Mouse (Mus musculus) T-helper 17 cell (primary cell): Measurements from ENCODE around the gene Foxp1.

Source experiments
- in situ Hi-C, 2 experiments: fragments of 300-600 bp; cut with MboI, MseI; formaldehyde crosslinking; loops; 1 replicate in 1 of 2; 2 replicates in 1 of 2; pipeline ENCODE4 v1.15.1; 2025; ENCODE audit warnings: high pct_unique_total_duplicates in 2 of 2

Gene Foxp1

DNA sequence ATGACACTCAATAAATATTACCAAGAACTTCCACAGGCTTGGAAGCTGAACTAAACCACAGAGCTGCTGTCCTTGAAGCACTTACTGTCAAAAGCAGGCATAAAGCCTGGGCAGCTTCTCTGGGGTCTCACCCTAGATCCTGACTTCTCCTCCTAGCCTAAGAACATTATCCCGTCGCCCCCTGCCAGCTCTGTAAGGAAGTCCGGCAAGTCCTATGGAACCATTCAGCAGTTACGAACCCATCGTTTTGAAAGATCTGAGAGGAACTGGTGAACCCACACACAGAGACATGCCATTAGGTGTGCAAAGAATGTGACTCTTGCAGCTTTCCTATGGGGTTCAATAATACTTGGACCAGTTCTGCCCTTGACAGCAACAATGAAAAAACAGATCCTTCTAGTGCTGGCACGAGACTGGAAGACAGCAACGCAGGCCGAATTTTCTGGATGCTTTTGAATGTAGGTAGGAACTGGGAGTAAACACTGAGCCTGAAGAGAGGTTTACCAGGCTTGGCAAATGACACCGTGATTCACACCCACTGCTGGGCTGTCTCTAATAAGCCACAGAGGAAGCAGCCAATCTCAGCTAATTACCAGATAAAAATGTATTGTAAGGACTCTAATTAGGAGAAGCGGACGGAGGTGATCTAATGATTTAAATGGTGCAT, 574.9 kb downstream of the Foxp1 start:
- in situ Hi-C loops: loop anchor here in 1 of 2 experiments (5.0 kb wide), 1 partner anchor 420 kb away; no protein-coding TSS in a partner anchor

DNA sequence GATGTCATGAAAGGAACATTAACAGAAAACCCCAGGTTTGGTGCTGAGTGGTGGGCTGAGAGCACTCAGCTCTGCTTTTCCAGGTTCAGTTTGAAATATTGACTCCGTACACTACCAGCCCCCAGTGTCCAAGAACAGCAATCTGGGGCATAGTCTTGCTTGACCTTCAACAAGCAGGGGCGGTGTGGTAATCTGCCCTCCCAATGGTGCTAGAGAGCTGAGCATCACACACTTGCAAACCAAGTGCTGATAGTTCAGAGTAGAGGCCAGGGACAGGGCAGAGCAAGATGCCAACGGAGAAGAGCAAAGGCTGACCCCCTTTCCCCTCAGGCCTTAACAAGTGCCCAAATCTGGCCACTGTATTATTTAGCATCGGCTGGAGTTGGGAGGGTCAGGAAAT, 575.8 kb downstream of the Foxp1 start:
- in situ Hi-C loops: loop anchor here in 1 of 2 experiments (5.0 kb wide), 1 partner anchor 419 kb away; no protein-coding TSS in a partner anchor

GRCm38 (mm10) chr6:98945496-98946412, 576.8 kb downstream of the Foxp1 start:
- in situ Hi-C loops: loop anchor here in 1 of 2 experiments (5.0 kb wide), 1 partner anchor 418 kb away; no protein-coding TSS in a partner anchor

DNA sequence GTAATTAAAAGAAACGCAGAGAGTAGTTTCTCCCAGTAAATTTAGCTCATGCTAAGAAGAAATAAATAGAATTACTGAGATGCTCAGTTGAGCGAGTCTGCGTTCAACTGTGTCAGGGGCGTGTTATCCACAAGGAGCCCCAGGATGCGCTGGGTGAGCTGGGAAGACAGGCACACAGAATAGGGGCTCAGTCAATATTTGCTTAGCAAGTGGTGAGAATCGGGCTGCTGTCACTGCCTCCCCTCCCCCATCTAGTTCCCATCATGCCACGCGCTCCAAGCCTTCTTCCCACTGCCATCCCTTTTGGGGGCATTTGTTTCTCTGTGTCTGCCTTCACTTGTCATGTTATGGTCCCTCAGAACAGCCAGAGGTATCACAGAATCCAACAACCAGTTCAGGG, 584.2 kb downstream of the Foxp1 start:
- in situ Hi-C loops: no loop called here

GRCm38 (mm10) chr6:98937513-98937912, 585.0 kb downstream of the Foxp1 start:
- in situ Hi-C loops: no loop called here

GRCm38 (mm10) chr6:98936377-98936776, 586.1 kb downstream of the Foxp1 start:
- in situ Hi-C loops: no loop called here

- in situ Hi-C loops: no loop called here
Measured at GRCm38 (mm10) chr6:98935169-98935568, 587.4 kb downstream of the Foxp1 start.

DNA sequence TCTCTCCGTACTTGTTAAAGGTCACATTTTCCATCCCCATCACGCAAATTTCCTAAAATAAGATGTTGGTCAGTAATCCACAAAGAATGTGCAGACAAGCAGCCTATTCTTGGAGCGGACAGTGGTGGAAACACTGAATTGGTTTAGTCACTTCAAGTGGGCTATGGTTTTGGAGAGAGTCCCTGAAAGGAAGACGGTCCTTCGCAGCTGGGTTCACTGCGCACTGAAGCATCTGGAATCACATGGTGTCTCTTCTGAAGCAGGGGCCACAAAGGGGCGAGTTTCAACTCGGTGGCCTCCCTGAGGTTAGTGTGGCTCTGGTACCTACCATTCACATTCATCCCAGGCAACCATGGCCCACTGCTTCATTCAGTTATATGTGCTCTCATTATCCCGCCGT, 588.1 kb downstream of the Foxp1 start:
- in situ Hi-C loops: loop anchor here in 1 of 2 experiments (5.0 kb wide), 1 partner anchor 407 kb away; no protein-coding TSS in a partner anchor

- in situ Hi-C loops: loop anchor here in 1 of 2 experiments (5.0 kb wide), 1 partner anchor 406 kb away; no protein-coding TSS in a partner anchor
Measured at GRCm38 (mm10) chr6:98933135-98933724, 589.3 kb downstream of the Foxp1 start.

GRCm38 (mm10) chr6:98931881-98932540, 590.5 kb downstream of the Foxp1 start:
- in situ Hi-C loops: loop anchor here in 1 of 2 experiments (5.0 kb wide), 1 partner anchor 405 kb away; no protein-coding TSS in a partner anchor

GRCm38 (mm10) chr6:98930652-98931300, 591.7 kb downstream of the Foxp1 start:
- in situ Hi-C loops: loop anchor here in 1 of 2 experiments (5.0 kb wide), 1 partner anchor 403 kb away; no protein-coding TSS in a partner anchor

DNA sequence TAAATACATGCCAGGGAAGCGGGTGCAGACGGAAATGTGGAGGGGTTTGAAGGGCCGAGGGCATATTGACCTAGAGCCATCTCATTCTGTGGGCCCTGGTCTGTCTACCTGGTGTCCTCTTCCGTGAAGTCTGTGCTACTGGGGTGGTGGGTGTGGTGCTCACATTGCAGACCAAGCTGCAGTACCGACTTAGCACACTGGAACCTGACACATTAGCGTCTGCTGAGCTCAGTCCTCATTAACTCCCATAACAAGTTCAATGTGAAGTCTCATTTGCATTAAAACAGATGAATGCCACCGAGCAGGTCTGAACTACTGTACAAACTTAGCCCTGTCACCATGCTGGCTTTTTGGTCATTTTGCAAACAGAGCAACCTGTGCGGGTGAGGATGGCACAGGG, 594.2 kb downstream of the Foxp1 start:
- in situ Hi-C loops: no loop called here

GRCm38 (mm10) chr6:98901259-98901658, 621.3 kb downstream of the Foxp1 start:
- in situ Hi-C loops: no loop called here

GRCm38 (mm10) chr6:98878208-98878607, 644.3 kb downstream of the Foxp1 start:
- in situ Hi-C loops: no loop called here

DNA sequence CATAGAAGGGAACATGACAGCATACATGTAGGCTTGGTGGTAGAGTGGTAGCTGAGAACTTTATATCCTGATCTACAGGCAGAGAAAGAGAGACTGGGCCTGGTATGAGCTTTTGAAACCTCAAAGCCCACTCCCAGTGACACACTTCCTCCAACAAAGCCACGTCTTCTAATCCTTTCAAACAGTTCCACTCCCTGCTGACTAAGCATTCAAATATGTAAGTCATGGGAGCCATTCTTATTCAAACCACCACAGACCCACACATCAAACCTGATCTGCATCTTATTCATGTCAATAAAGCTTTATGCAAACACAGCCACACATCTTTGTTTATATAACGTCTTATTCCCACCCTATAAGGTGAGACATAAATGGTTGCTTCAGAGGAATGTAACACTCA, 646.1 kb downstream of the Foxp1 start:
- in situ Hi-C loops: no loop called here
